Mouse (Mus musculus) liver, embryonic 14 days (tissue): ENCODE measurements around the gene Bst2. TPM values are rescaled to one million over a fixed set of nuclear protein-coding genes. Genes with fewer than 3 reads are reported as not detected.

Source experiments
- polyA plus RNA-seq: library from polyadenylated mRNA; depleted of rRNA; stranded (reverse); fragments of >200 nt; gene quantifications from 2 replicates; pipeline ENCODE4 v1.2.3, GENCODE M21; 2012; rRNA removed

Bst2 gene
- 47.6 and 62.9 TPM in 2 replicates for polyA plus RNA-seq

GRCm38 (mm10) chr8:71537028-71537867, at the start of gene Bst2:
Bst2 (minus strand) TSS chr8:71537456.

DNA sequence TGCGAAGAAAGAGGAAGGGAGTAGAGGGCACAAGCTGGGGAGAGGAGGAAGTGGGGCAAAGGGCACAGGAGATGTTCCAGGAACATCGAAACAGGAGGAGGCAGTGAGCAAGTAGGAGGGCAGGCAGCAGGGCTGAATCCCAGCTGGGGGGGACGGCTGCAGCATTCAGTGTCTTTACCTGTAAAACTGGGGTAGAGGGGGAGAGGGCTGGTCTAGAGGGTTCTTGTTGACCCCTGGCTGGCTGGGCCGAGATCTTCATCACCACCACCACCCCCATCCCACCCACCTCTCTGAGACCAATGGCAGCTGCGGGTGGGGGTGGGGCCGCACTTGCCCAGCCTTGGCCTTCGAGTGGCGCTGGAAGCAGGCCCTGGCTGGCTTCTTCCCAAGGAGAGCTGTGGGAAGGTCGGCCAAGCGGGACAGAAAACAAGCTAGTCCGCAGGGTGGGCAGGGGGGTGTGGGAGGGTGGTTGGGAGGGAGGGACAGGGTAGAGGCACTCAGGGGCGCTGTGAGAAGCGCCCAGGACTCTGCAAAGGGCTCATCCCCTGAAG, 31.2 kb upstream of the Bst2 start, which contains the start of gene Slc27a1:
Gene Slc27a1, plus strand, starts transcription at position 496 of the 551 bp plus-strand sequence.

DNA sequence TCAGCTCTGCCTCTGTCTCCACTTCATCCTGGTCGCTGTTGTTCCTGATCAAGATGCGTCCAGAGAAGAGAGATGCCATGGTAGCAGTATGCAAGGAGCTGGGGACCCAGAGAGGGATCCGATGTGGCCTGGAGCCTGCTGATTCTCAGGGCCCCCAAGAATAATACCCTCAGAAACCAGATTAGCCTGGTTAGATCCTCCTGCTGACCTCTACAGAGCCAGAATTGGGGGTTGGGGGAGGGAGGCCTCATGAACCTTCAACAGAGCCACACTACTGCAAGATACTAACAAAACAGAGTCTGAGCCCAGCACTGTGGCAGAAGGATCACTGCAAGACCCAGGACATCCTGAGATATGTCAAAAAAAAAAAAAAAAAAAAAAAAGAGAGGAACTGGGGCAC, 29.2 kb upstream of the Bst2 start, which contains the start of gene Nxnl1:
Gene Nxnl1, minus strand, starts transcription at position 101 of the 400 bp plus-strand sequence.

GRCm38 (mm10) chr8:71558071-71558957, 21.1 kb upstream of the Bst2 start, which contains the start of gene Tmem221:
Tmem221 (minus strand) TSS chr8:71558871.

GRCm38 (mm10) chr8:71542632-71543343, 5.5 kb upstream of the Bst2 start, which contains the start of gene Mvb12a:
Mvb12a (plus strand) TSS chr8:71542922.

DNA sequence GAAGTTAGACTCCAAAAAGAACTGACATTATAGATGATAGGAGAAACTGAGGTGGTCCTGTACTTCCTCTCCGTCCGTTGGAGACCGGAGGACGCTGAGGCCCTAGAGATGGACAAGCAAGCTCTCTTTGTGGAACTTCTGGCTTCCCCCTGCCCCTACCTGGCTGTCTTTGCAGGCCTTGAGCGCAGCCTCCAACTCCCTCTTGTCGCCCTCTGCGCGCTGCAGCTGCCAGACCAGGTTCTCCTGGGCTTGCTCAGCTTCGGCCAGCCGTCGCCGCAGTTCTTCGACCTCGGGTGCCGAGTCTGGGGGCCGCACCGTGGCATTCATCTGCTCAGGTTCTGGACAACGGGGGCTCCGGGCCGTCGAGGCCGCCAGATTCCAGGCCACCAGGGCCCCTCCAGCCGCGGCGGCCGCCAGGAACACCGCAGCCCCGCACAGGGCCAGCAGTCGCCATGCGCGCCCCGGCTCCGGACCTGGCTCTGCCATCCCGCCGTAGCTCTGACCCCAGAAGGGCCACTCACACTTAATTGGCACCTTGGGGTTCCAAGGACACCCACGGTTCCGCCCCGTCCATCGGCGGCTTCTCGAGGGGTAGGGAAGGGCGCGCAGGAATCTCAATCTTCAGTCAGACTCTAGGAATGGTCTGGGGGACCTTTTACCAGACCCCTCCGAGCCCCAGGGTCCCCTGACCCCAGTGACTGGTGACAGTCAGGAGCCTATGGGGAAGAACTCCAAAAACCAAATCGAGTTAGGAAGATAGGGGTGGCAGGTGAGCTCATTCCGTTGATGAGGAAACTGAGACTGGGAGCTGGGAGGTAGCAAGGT, 11.8 kb downstream of the Bst2 start, which contains the start of gene Ccdc194:
Gene Ccdc194, minus strand, starts transcription at position 486 of the 825 bp plus-strand sequence.

GRCm38 (mm10) chr8:71511644-71512043, 25.6 kb downstream of the Bst2 start, which contains the start of gene Plvap:
Plvap (minus strand) TSS chr8:71511752.

DNA sequence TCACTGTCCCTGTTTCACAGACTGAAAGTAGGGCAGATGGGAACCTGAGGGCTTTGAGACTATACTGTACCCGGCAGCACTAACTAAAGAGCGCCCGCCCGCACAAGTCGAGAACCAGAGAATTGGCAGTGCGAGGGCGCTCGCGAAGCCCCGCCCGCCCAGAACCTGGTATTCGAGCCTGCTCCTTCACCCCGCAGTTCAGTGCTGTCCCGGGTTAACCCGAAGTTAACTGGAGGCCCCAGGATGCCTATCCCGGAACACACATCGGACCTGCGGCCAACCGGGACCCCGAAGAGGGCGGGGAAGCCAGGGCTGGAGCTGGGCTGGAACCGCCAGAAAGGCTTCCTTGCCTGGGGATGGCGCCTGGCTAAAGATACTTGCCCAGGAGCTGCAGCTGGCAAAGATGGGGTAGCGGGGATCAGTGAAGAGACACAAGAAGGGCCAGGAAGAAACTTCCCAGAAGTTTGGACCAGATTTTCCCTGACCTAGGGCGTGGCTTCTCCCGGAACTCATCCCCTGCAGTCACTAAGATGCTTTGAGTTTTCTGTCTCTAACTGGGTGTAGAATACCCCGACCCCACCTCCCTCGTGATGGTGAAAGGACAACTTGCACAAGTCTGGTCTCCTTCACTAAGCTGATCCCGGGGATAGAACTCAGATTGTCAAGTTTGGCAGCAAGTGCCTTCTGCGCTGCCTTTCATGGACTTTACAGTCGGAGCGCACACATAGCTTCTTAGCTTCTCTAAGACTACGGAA, 49.4 kb downstream of the Bst2 start, which contains the start of gene Gtpbp3:
Gene Gtpbp3, plus strand, starts transcription at position 413 of the 755 bp plus-strand sequence.

DNA sequence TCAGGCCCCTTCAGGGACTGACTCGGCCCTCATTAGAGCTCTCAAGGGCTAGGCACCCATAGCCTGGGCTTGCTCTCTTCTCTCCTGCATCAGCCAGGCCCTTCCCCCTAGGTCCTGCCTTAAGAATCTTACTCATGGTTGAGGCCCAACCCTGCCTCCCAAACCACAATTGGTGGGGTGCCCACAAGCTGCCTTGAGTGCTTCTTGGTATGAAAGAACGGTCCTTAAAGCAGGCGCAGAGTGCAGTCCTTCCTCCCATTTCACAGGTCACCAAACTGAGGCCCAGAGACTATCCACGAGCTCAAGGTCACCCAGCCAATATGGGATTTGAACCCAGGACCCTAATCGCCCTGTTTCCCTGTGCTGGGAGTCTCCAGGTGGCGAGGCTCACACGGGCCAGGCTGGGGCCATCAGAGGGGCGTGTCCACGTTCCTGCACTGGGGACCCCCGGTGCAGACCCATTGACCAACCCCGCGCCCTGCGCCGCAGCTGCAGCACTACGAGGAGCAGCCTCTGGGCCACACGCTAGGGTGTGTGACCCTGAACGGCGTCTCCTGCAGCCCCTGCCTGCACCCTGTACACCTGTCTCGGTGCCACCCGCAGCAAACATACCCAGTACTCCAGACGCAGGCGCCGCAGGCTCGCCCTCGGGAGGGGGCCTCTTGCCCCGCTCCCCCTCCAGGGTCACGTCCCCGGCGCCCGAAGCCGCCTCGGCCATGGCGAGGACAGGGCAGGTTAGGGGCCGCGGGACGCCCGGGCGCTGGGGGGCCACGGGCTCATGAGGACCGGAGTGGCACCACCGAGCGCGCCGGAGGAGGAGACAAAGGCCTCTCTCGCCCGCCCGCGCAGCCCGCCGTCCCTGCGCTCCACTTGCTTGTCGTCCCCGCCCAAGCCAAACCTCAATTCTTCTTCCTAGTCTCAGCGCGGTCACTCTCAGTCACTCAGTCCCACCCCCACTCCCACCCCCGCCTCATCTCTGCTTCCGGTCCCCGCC, 51.8 kb downstream of the Bst2 start, which contains the start of gene Ano8:
Gene Ano8, minus strand, starts transcription at position 822 of the 994 bp plus-strand sequence.

Other genes starting within 250 kb of the Bst2 start
- gene Use1, start 170.6 kb downstream of the Bst2 start, polyA plus RNA-seq = 53.8 and 56.8 TPM in 2 replicates
- gene Ocel1, start 166.2 kb downstream of the Bst2 start, polyA plus RNA-seq = 3.0 and 3.1 TPM in 2 replicates
- 15.0 and 18.0 TPM in 2 replicates for gene Nr2f6, start 155.5 kb downstream of the Bst2 start, polyA plus RNA-seq
- gene Ushbp1, start 141.7 kb downstream of the Bst2 start, polyA plus RNA-seq = 3.0 and 3.2 TPM in 2 replicates
- gene Babam1, start 140.6 kb downstream of the Bst2 start, polyA plus RNA-seq = 51.3 and 56.2 TPM in 2 replicates
- gene Ankle1, start 131.4 kb downstream of the Bst2 start, polyA plus RNA-seq = 45.6 and 52.2 TPM in 2 replicates
- 6.4 and 6.5 TPM in 2 replicates for gene Abhd8, start 73.8 kb downstream of the Bst2 start, polyA plus RNA-seq
- 39.4 and 44.7 TPM in 2 replicates for gene Mrpl34, start 72.5 kb downstream of the Bst2 start, polyA plus RNA-seq
- 21.8 and 25.0 TPM in 2 replicates for gene Dda1, start 68.3 kb downstream of the Bst2 start, polyA plus RNA-seq
- 1.3 and 1.8 TPM in 2 replicates for gene Ano8, start 51.5 kb downstream of the Bst2 start, polyA plus RNA-seq
- 8.4 and 8.9 TPM in 2 replicates for gene Gtpbp3, start 49.4 kb downstream of the Bst2 start, polyA plus RNA-seq
- 15.8 TPM in 2 replicates for gene Plvap, start 25.7 kb downstream of the Bst2 start, polyA plus RNA-seq
- gene Ccdc194, start 11.7 kb downstream of the Bst2 start, polyA plus RNA-seq = 0.12 and 0.18 TPM in 2 replicates
- 24.0 and 26.3 TPM in 2 replicates for gene Mvb12a, start 5.5 kb upstream of the Bst2 start, polyA plus RNA-seq
- gene Tmem221, start 21.4 kb upstream of the Bst2 start, polyA plus RNA-seq = 0.17 and 0.28 TPM in 2 replicates
- gene Nxnl1, start 29.1 kb upstream of the Bst2 start, polyA plus RNA-seq = not detected in 2 replicates
- 1.6 and 1.9 TPM in 2 replicates for gene Slc27a1, start 31.4 kb upstream of the Bst2 start, polyA plus RNA-seq
- 40.2 and 45.8 TPM in 2 replicates for gene Pgls, start 54.7 kb upstream of the Bst2 start, polyA plus RNA-seq
- gene Fam129c, start 60.2 kb upstream of the Bst2 start, polyA plus RNA-seq = 0.89 and 1.0 TPM in 2 replicates
- gene Colgalt1, start 73.5 kb upstream of the Bst2 start, polyA plus RNA-seq = 30.1 and 32.1 TPM in 2 replicates
- 0.08 and 0.20 TPM in 2 replicates for gene Unc13a, start 134.3 kb upstream of the Bst2 start, polyA plus RNA-seq
- gene Jak3, start 138.8 kb upstream of the Bst2 start, polyA plus RNA-seq = 3.4 and 4.0 TPM in 2 replicates
- 0.70 and 1.2 TPM in 2 replicates for gene Insl3, start 151.8 kb upstream of the Bst2 start, polyA plus RNA-seq
- gene B3gnt3, start 164.3 kb upstream of the Bst2 start, polyA plus RNA-seq = 1.7 and 1.9 TPM in 2 replicates
- gene Fcho1, start 188.3 kb upstream of the Bst2 start, polyA plus RNA-seq = 21.1 and 24.4 TPM in 2 replicates